Mouse (Mus musculus): ENCODE measurements around the gene Slc35f5.

- TF ChIP-seq POLR2A (IDR thresholded peaks at IDR 0.05; ENCODE audit: low read depth, low read length) = no peak
- TF ChIP-seq CTCF (conservative IDR thresholded peaks at IDR 0.05; ENCODE audit: insufficient read depth, insufficient read length, low read depth, low read length) = no peak
These were observed 1.4 kb downstream of the Slc35f5 start for GRCm38 (mm10) chr1:125561841-125562240.

All from kidney, adult 2 months (tissue).